ENCODE assay signal across 8 mouse cellular contexts in genomic region chr1:191277549-191278059, GRCm38 (mm10). TPM values are rescaled to one million over a fixed set of nuclear protein-coding genes. Genes with fewer than 3 reads are reported as not detected.
DNase-seq lines count a peak whose midpoint lies in the region; ATAC-seq and TF ChIP-seq lines count a peak whose summit lies in the region.

No protein-coding gene starts in this region.

- TF ChIP-seq CTCF in left cerebral cortex, adult 2 months (IDR thresholded peaks at IDR 0.05): no peak

- H3K27ac ChIP-seq in left cerebral cortex, adult 2 months: no peak overlapping the region

- intact Hi-C loops in left cerebral cortex, adult 2 months (cut with DNase I): loop anchor here (5.0 to 10.0 kb wide), 4 partner anchors 90 to 333 kb away; partner anchors contain the start of gene Batf3

- peak; percentile 38 to 84 for DNase-seq in adrenal gland, adult (ENCODE audit: inconsistent age in 2 of 2, low spot score in 1 of 2)
- no peak for DNase-seq in adrenal gland, postnatal 4 days (ENCODE audit: low spot score in 2 of 2)
- peak; percentile 22 for DNase-seq in adrenal gland, postnatal 25 days
- DNase-seq in kidney, postnatal 36 days: peak; percentile 62 to 80
- no peak for DNase-seq in thymus, postnatal 4 days
- DNase-seq in embryo, embryonic 9.5 days (ENCODE audit: extremely low spot score): no peak
- DNase-seq in left cerebral cortex, adult 2 months (ENCODE audit: extremely low spot score in 1 of 2, low spot score in 2 of 2): no peak

- peak; percentile 50 for ATAC-seq in megakaryocyte progenitor cell, adult 5-6 weeks (replicated peaks; ENCODE audit: poor library complexity)

- no peak overlapping the region for H3K4me3 ChIP-seq in left cerebral cortex, adult 2 months

RNA-seq across cellular contexts. Expression of gene Nenf, which starts 40.4 kb away (rescaled TPM):
- total RNA-seq in adrenal gland, postnatal 4 days (2021): 100 to 1,000 TPM; 127 to 129 TPM
- 104 and 112 TPM in 2 replicates for total RNA-seq in adrenal gland, postnatal 25 days (2021)
- total RNA-seq in megakaryocyte progenitor cell, adult 5-6 weeks (2015): 23.8 and 29.8 TPM in 2 replicates
- 7.6 and 8.7 TPM in 2 replicates for total RNA-seq in megakaryocyte progenitor cell, adult 5-6 weeks (2017)
- total RNA-seq in left cerebral cortex, adult 2 months (2021): 10 to 100 TPM; 71.3 to 76.4 TPM

RNA-seq across cellular contexts. Expression of gene Tmem206, which starts 48.1 kb away (rescaled TPM):
- 10 to 100 TPM in 1 of 2 experiments, 1 to 10 TPM in 1; 8.0 to 10.4 TPM for total RNA-seq in adrenal gland, postnatal 4 days (2021)
- total RNA-seq in adrenal gland, postnatal 25 days (2021): 7.4 and 7.7 TPM in 2 replicates
- 20.8 and 23.8 TPM in 2 replicates for total RNA-seq in megakaryocyte progenitor cell, adult 5-6 weeks (2015)
- 22.0 and 25.4 TPM in 2 replicates for total RNA-seq in megakaryocyte progenitor cell, adult 5-6 weeks (2017)
- 1 to 10 TPM; 9.3 to 9.4 TPM for total RNA-seq in left cerebral cortex, adult 2 months (2021)

RNA-seq across cellular contexts. Expression of gene Atf3, which starts 59.8 kb away (rescaled TPM):
- 1 to 10 TPM; 1.8 to 2.3 TPM for total RNA-seq in adrenal gland, postnatal 4 days (2021)
- total RNA-seq in adrenal gland, postnatal 25 days (2021): 0.67 TPM in 1 of 2 replicates, not detected in the other
- 2.2 and 8.0 TPM in 2 replicates for total RNA-seq in megakaryocyte progenitor cell, adult 5-6 weeks (2015)
- 1.0 and 20.5 TPM in 2 replicates for total RNA-seq in megakaryocyte progenitor cell, adult 5-6 weeks (2017)
- 1 to 10 TPM in 1 of 2 experiments, under 1 TPM in 1; 0.48 to 2.4 TPM for total RNA-seq in left cerebral cortex, adult 2 months (2021)

Comparison
In these comparisons a context has a peak if more than half of its experiments do, and no peak if none do; other contexts are left out.
1. DNase-seq: peak in adrenal gland, adult (2 of 2), adrenal gland, postnatal 25 days (single experiment) and kidney, postnatal 36 days (2 of 2); none in adrenal gland, postnatal 4 days (0 of 2), thymus, postnatal 4 days (single experiment), embryo, embryonic 9.5 days (single experiment) and left cerebral cortex, adult 2 months (0 of 2).